Mouse (Mus musculus): ENCODE measurements around the gene Obscn. TPM values are rescaled to one million over a fixed set of nuclear protein-coding genes. Genes with fewer than 3 reads are reported as not detected.
A peak's percentile ranks its signal among the peaks of the same experiment; 100 is the strongest.

The Obscn gene
- polyA plus RNA-seq, 1 experiment from 2014 or later = 2.4 TPM

GRCm38 (mm10) chr11:59138537-59139486 lies 2.6 kb upstream of the Obscn start:
- H3K4me1 ChIP-seq = peaks cover 18% of the 10 kb centered on the region
- H3K36me3 ChIP-seq = no peaks in the 10 kb centered on the region
- H3K9ac ChIP-seq = no peak overlapping the region
- peaks cover 51% of the 10 kb centered on the region for H3K27me3 ChIP-seq
- H3K9me3 ChIP-seq (replicated peaks) = no peaks in the 10 kb centered on the region
- WGBS = 43% methylated on average over 19 of the region's 19 CpGs
- 0 out of 2 replicates have a peak overlapping the region, but pooled peaks have one; percentile 7 for H3K4me3 ChIP-seq (replicated peaks)
- no peak overlapping the region for H3K4me2 ChIP-seq (replicated peaks)
- no peak for ATAC-seq (ENCODE audit: insufficient number of reproducible peaks, low FRiP score, low TSS enrichment, low read depth)
- no peak overlapping the region for H3K27ac ChIP-seq (replicated peaks)

GRCm38 (mm10) chr11:59136994-59137706 lies 948 bp upstream of the Obscn start:
- Histone ChIP-seq H3K4me2 (replicated peaks) (no peak overlapping the region), H3K9me3 (replicated peaks) (no peaks in the 10 kb centered on the region), H3K4me3 (replicated peaks) (no peak overlapping the region), H3K9ac (no peak overlapping the region), H3K27me3 (peaks cover 68% of the 10 kb centered on the region), H3K36me3 (no peaks in the 10 kb centered on the region), H3K4me1 (peaks cover 18% of the 10 kb centered on the region), H3K27ac (replicated peaks) (no peak overlapping the region)
- WGBS = 60% methylated on average over 12 of the region's 12 CpGs
- ATAC-seq (ENCODE audit: insufficient number of reproducible peaks, low FRiP score, low TSS enrichment, low read depth) = no peak

- Histone ChIP-seq H3K9ac (no peak overlapping the region), H3K36me3 (no peaks in the 10 kb centered on the region), H3K9me3 (replicated peaks) (no peaks in the 10 kb centered on the region), H3K4me1 (peaks cover 15% of the 10 kb centered on the region), H3K4me3 (replicated peaks) (peak overlapping the region; percentile 16), H3K4me2 (replicated peaks) (peak overlapping the region; percentile 34), H3K27me3 (peaks cover 72% of the 10 kb centered on the region), H3K27ac (replicated peaks) (no peak overlapping the region)
- 5% methylated on average over 55 of the region's 55 CpGs for WGBS
- no peak for ATAC-seq (ENCODE audit: insufficient number of reproducible peaks, low FRiP score, low TSS enrichment, low read depth)
These were observed 966 bp downstream of the Obscn start for GRCm38 (mm10) chr11:59135051-59135820.

GRCm38 (mm10) chr11:59134373-59134997 lies 1.7 kb downstream of the Obscn start:
- WGBS = 5% methylated on average over 35 of the region's 35 CpGs
- peak overlapping the region; percentile 20; the same call in 1 of the 2 replicates for H3K4me3 ChIP-seq (replicated peaks)
- no peak for ATAC-seq (ENCODE audit: insufficient number of reproducible peaks, low FRiP score, low TSS enrichment, low read depth)
- H3K4me2 ChIP-seq (replicated peaks) = peak overlapping the region; percentile 32; the same call in 1 of the 2 replicates
- H3K9me3 ChIP-seq (replicated peaks) = no peaks in the 10 kb centered on the region
- peaks cover 72% of the 10 kb centered on the region for H3K27me3 ChIP-seq
- no peak overlapping the region for H3K9ac ChIP-seq
- H3K4me1 ChIP-seq = peaks cover 15% of the 10 kb centered on the region
- H3K36me3 ChIP-seq = no peaks in the 10 kb centered on the region
- no peak overlapping the region for H3K27ac ChIP-seq (replicated peaks)

DNA sequence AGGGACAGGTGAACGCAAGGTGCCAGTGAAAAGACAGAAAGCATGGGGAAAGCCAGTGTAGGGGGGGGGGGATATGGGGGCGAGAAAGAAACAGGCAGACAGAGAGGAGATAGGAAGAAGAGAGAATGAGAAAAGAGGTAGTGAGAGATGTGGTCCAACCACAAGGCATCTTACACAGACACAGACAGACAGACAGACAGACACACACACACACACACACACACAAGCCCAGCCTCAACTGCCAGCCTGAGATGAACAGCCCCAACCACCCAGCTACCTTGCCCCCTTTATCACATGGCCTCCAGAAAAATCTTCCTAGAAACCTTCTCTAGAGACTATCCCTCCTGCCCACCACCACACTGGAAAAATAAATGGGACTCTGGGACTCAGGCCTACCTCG lies 4.1 kb downstream of the Obscn start:
- no peaks in the 10 kb centered on the region for H3K36me3 ChIP-seq
- H3K9ac ChIP-seq = no peak overlapping the region
- ATAC-seq (ENCODE audit: insufficient number of reproducible peaks, low FRiP score, low TSS enrichment, low read depth) = no peak
- H3K27ac ChIP-seq (replicated peaks) = no peak overlapping the region
- H3K27me3 ChIP-seq = peaks cover 53% of the 10 kb centered on the region
- H3K9me3 ChIP-seq (replicated peaks) = no peaks in the 10 kb centered on the region
- WGBS = 59% methylated on average over 2 of the region's 3 CpGs
- peaks cover 15% of the 10 kb centered on the region for H3K4me1 ChIP-seq
- H3K4me2 ChIP-seq (replicated peaks) = no peak overlapping the region
- H3K4me3 ChIP-seq (replicated peaks) = no peak overlapping the region

GRCm38 (mm10) chr11:59131348-59131919 lies 4.8 kb downstream of the Obscn start:
- Histone ChIP-seq H3K27me3 (peaks cover 46% of the 10 kb centered on the region), H3K4me2 (replicated peaks) (no peak overlapping the region), H3K27ac (replicated peaks) (no peak overlapping the region), H3K9me3 (replicated peaks) (no peaks in the 10 kb centered on the region), H3K9ac (no peak overlapping the region), H3K36me3 (no peaks in the 10 kb centered on the region), H3K4me1 (peaks cover 15% of the 10 kb centered on the region), H3K4me3 (replicated peaks) (no peak overlapping the region)
- ATAC-seq (ENCODE audit: insufficient number of reproducible peaks, low FRiP score, low TSS enrichment, low read depth) = no peak
- WGBS = 65% methylated on average over 18 of the region's 18 CpGs

GRCm38 (mm10) chr11:59130782-59131181 lies 5.4 kb downstream of the Obscn start:
- no peak overlapping the region for H3K9ac ChIP-seq
- H3K36me3 ChIP-seq = no peaks in the 10 kb centered on the region
- H3K4me2 ChIP-seq (replicated peaks) = no peak overlapping the region
- H3K4me1 ChIP-seq = peaks cover 10% of the 10 kb centered on the region
- H3K9me3 ChIP-seq (replicated peaks) = no peaks in the 10 kb centered on the region
- 82% methylated on average over 9 of the region's 9 CpGs for WGBS
- peaks cover 40% of the 10 kb centered on the region for H3K27me3 ChIP-seq
- no peak for ATAC-seq (ENCODE audit: insufficient number of reproducible peaks, low FRiP score, low TSS enrichment, low read depth)
- no peak overlapping the region for H3K4me3 ChIP-seq (replicated peaks)
- H3K27ac ChIP-seq (replicated peaks) = no peak overlapping the region

GRCm38 (mm10) chr11:59105945-59106344 lies 30.3 kb downstream of the Obscn start:
- no peaks in the 10 kb centered on the region for H3K36me3 ChIP-seq
- no peak for ATAC-seq (ENCODE audit: insufficient number of reproducible peaks, low FRiP score, low TSS enrichment, low read depth)
- WGBS = 94% methylated on average over 5 of the region's 5 CpGs

GRCm38 (mm10) chr11:59102324-59102723 lies 33.9 kb downstream of the Obscn start:
- no peak for ATAC-seq (ENCODE audit: insufficient number of reproducible peaks, low FRiP score, low TSS enrichment, low read depth)
- Histone ChIP-seq H3K9ac (no peak overlapping the region), H3K4me1 (no peaks in the 10 kb centered on the region), H3K27ac (replicated peaks) (no peak overlapping the region), H3K4me3 (replicated peaks) (no peak overlapping the region), H3K27me3 (no peaks in the 10 kb centered on the region), H3K4me2 (replicated peaks) (no peak overlapping the region), H3K36me3 (no peaks in the 10 kb centered on the region), H3K9me3 (replicated peaks) (no peaks in the 10 kb centered on the region)
- 68% methylated on average over 3 of the region's 3 CpGs for WGBS

More at GRCm38 (mm10) chr11:59105945-59106344, 30.3 kb downstream of the Obscn start:
- Histone ChIP-seq H3K9ac (no peak overlapping the region), H3K4me3 (replicated peaks) (no peak overlapping the region), H3K27me3 (no peaks in the 10 kb centered on the region), H3K4me2 (replicated peaks) (no peak overlapping the region), H3K27ac (replicated peaks) (no peak overlapping the region), H3K9me3 (replicated peaks) (no peaks in the 10 kb centered on the region), H3K4me1 (no peaks in the 10 kb centered on the region)

GRCm38 (mm10) chr11:59098339-59098738 lies 37.9 kb downstream of the Obscn start:
- no peaks in the 10 kb centered on the region for H3K4me1 ChIP-seq
- H3K9ac ChIP-seq = no peak overlapping the region
- H3K9me3 ChIP-seq (replicated peaks) = no peaks in the 10 kb centered on the region
- H3K4me2 ChIP-seq (replicated peaks) = no peak overlapping the region
- H3K27ac ChIP-seq (replicated peaks) = no peak overlapping the region
- 22% methylated on average over 2 of the region's 2 CpGs for WGBS
- no peak for ATAC-seq (ENCODE audit: insufficient number of reproducible peaks, low FRiP score, low TSS enrichment, low read depth)
- no peaks in the 10 kb centered on the region for H3K36me3 ChIP-seq
- H3K27me3 ChIP-seq = no peaks in the 10 kb centered on the region
- H3K4me3 ChIP-seq (replicated peaks) = no peak overlapping the region
